Mouse (Mus musculus) thymus, adult 2 months (tissue): ENCODE results near the gene Peak1. TPM values are rescaled to one million over a fixed set of nuclear protein-coding genes. Genes with fewer than 3 reads are reported as not detected.
A peak's percentile ranks its signal among the peaks of the same experiment; 100 is the strongest.

ENCODE experiments used
- DNase-seq: peaks from one replicate; pipeline ENCODE4 v3.0.0; 2021
- H3K27ac ChIP-seq: fragments of 200-500 bp; 2 replicates; pipeline ENCODE4 v1.5.1; 2012; ENCODE audit warnings: low read length, control low read depth; ENCODE audit not compliant: control insufficient read depth, insufficient read depth
- H3K27me3 ChIP-seq: fragments of 200-500 bp; 2 replicates; pipeline ENCODE4 v1.6.1; 2012; ENCODE audit warnings: mild to moderate bottlenecking, low read length, moderate library complexity, mixed read lengths; ENCODE audit not compliant: control insufficient read depth, insufficient read depth
- H3K36me3 ChIP-seq: fragments of 200-500 bp; 2 replicates; pipeline ENCODE4 v1.6.1; 2012; ENCODE audit warnings: mild to moderate bottlenecking, low read length, moderate library complexity; ENCODE audit not compliant: control insufficient read depth, insufficient read depth
- H3K4me1 ChIP-seq: fragments of 200-500 bp; replicated peaks from 2 replicates; pipeline ENCODE4 v1.6.1; 2012; ENCODE audit warnings: low read length; ENCODE audit not compliant: control insufficient read depth, insufficient read depth
- H3K4me3 ChIP-seq: fragments of 200-500 bp; 2 replicates; pipeline ENCODE4 v1.5.1; 2012; ENCODE audit warnings: mild to moderate bottlenecking, low read length, control low read depth, moderate library complexity; ENCODE audit not compliant: control insufficient read depth, insufficient read depth
- CTCF ChIP-seq: fragments of 200-500 bp; IDR thresholded peaks from 2 replicates; pipeline ENCODE4 v1.5.1; 2012; ENCODE audit warnings: mild to moderate bottlenecking, control low read depth, low read length, moderate library complexity, borderline replicate concordance; ENCODE audit not compliant: control insufficient read depth, poor library complexity, insufficient read depth; ENCODE audit errors: extremely low read depth
- POLR2A ChIP-seq: fragments of 200-500 bp; IDR thresholded peaks from 2 replicates; pipeline ENCODE4 v1.6.1; 2012; ENCODE audit warnings: mild to moderate bottlenecking, low read length, control low read depth, moderate library complexity; ENCODE audit not compliant: control insufficient read depth, poor library complexity, insufficient read depth; ENCODE audit errors: extremely low read depth
- WGBS: fragments of 180-500 bp; shearing (Covaris S2); methylation state at CpG from one replicate; pipeline ENCODE4 v1.1.7; 2018; 5-methylcytosine and 5-hydroxymethylcytosine counted together
- polyA plus RNA-seq: library from polyadenylated mRNA; depleted of rRNA; stranded (reverse); fragments of >200 nt; gene quantifications from 2 replicates; pipeline ENCODE4 v1.2.3, GENCODE M21; 2012

Gene Peak1
- polyA plus RNA-seq, 1 experiment = 8.6 TPM

GRCm38 (mm10) chr9:56435821-56436526 is 18.1 kb upstream of the Peak1 start:
- Histone ChIP-seq H3K27me3 (no peaks in the 10 kb centered on the region), H3K27ac (no peak overlapping the region), H3K4me3 (no peak overlapping the region), H3K36me3 (no peaks in the 10 kb centered on the region), H3K4me1 (no peaks in the 10 kb centered on the region)
- TF ChIP-seq CTCF (no peak), POLR2A (no peak)
- 94% methylated on average over 5 of the region's 5 CpGs for WGBS
- no peak for DNase-seq

- DNase-seq = no peak
- Histone ChIP-seq H3K27ac (no peak overlapping the region), H3K4me1 (peaks cover 13% of the 10 kb centered on the region), H3K36me3 (no peaks in the 10 kb centered on the region), H3K27me3 (no peaks in the 10 kb centered on the region), H3K4me3 (no peak overlapping the region)
- TF ChIP-seq CTCF = no peak
- TF ChIP-seq POLR2A = no peak
- WGBS = 81% methylated on average over 4 of the region's 4 CpGs
Measured at GRCm38 (mm10) chr9:56424861-56425260, 7.0 kb upstream of the Peak1 start.

GRCm38 (mm10) chr9:56421991-56422390 is 4.1 kb upstream of the Peak1 start:
- no peak for TF ChIP-seq POLR2A
- no peak for TF ChIP-seq CTCF
- Histone ChIP-seq H3K27me3 (no peaks in the 10 kb centered on the region), H3K36me3 (no peaks in the 10 kb centered on the region), H3K4me3 (no peak overlapping the region), H3K4me1 (peaks cover 17% of the 10 kb centered on the region), H3K27ac (no peak overlapping the region)
- peak; percentile 14 for DNase-seq
- WGBS = 17% methylated on average over 5 of the region's 5 CpGs

GRCm38 (mm10) chr9:56420892-56421601 is 3.2 kb upstream of the Peak1 start:
- TF ChIP-seq POLR2A (no peak), CTCF (no peak)
- WGBS = 78% methylated on average over 9 of the region's 9 CpGs
- H3K36me3 ChIP-seq = no peaks in the 10 kb centered on the region
- peaks cover 18% of the 10 kb centered on the region for H3K4me1 ChIP-seq
- 0 out of 2 replicates have a peak overlapping the region, but pooled peaks have one; percentile 13 for H3K27ac ChIP-seq
- no peak overlapping the region for H3K4me3 ChIP-seq
- no peaks in the 10 kb centered on the region for H3K27me3 ChIP-seq
- no peak for DNase-seq

GRCm38 (mm10) chr9:56420236-56420635 is 2.4 kb upstream of the Peak1 start:
- Histone ChIP-seq H3K36me3 (no peaks in the 10 kb centered on the region), H3K4me1 (peaks cover 18% of the 10 kb centered on the region), H3K4me3 (no peak overlapping the region), H3K27ac (no peak overlapping the region), H3K27me3 (no peaks in the 10 kb centered on the region)
- TF ChIP-seq POLR2A (no peak), CTCF (no peak)
- DNase-seq = no peak
- 87% methylated on average over 1 of the region's 1 CpGs for WGBS

- peaks cover 12% of the 10 kb centered on the region; the same call in 1 of the 2 replicates for H3K4me1 ChIP-seq
- H3K27ac ChIP-seq = peak overlapping the region; percentile 95
- no peaks in the 10 kb centered on the region for H3K27me3 ChIP-seq
- TF ChIP-seq CTCF (no peak), POLR2A (peak; percentile 51)
- H3K4me3 ChIP-seq = peak overlapping the region; percentile 57
- DNase-seq = peak; percentile 92
- WGBS = 0% methylated on average over 11 of the region's 11 CpGs
- H3K36me3 ChIP-seq = no peaks in the 10 kb centered on the region
Measured at GRCm38 (mm10) chr9:56418738-56419239, 922 bp upstream of the Peak1 start.
